Mouse (Mus musculus): ENCODE measurements around the gene Polr3b. TPM values are rescaled to one million over a fixed set of nuclear protein-coding genes. Genes with fewer than 3 reads are reported as not detected.
A peak's percentile ranks its signal among the peaks of the same experiment; 100 is the strongest.

Gene Polr3b
- total RNA-seq, 2 experiments from 2014 or later, result 34.2 to 63.5 TPM

DNA sequence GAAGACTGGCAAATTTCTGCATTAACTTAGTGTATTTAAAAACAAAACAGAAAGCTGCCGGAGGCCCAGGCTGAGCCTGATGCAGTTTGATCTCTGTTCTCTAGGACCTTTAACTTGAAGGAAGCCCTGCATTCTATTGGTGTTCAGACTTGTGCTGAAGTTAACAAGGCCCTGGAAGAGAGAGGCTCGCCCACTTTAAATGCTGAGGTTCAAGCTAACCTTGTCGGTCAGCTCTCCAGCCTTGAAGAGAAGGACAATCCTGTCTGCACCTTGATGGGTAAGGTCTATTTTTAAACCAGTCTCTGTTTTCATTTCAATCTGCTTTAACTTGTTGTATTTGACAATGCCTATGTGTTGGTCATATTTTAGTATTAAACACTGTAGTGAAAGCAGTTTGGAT, 13.7 kb upstream of the Polr3b start:
- no peak for ATAC-seq (replicated peaks; ENCODE audit: low FRiP score, low TSS enrichment, poor library complexity, severe bottlenecking)

DNA sequence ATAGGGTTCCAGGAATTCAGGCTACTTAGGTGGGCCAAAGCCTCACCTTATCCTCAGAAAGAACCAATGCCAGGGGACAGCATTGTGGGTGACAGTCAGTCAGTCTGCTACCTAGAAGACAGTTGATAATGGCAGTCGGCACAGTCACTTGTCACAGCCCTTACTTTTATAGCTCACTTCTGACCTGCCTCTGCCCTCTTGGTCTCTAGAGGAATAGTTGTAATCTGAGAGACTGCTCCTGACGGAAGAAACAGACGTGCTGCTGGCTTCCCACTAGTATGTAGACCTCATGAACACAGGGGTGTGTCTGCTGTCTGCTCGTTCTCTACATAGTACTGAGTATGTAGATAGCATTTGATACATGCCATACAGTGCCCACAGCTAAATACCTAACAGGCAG, 11.8 kb upstream of the Polr3b start:
- ATAC-seq (replicated peaks; ENCODE audit: low FRiP score, low TSS enrichment, poor library complexity, severe bottlenecking), result no peak

DNA sequence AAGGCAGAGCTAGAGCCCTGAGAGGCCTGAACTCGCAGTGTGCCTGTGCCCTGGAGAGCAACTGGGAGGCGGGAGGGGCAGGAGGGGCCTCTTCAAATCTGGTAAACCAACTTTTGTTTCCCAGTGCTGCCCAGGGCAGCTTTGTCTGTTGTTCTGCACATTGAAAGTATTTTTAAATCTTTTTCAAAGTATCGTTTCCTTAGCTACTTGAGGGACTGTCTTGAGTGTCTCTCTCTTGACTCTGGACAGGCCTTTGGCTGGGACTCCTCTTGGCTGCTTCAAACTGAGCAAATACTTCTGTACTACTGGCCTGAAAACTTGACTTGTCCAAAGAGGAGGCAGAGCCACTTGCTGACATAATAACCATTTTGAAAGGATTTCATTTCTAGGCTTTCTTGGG, 11.3 kb upstream of the Polr3b start:
- no peak for ATAC-seq (replicated peaks; ENCODE audit: low FRiP score, low TSS enrichment, poor library complexity, severe bottlenecking)

DNA sequence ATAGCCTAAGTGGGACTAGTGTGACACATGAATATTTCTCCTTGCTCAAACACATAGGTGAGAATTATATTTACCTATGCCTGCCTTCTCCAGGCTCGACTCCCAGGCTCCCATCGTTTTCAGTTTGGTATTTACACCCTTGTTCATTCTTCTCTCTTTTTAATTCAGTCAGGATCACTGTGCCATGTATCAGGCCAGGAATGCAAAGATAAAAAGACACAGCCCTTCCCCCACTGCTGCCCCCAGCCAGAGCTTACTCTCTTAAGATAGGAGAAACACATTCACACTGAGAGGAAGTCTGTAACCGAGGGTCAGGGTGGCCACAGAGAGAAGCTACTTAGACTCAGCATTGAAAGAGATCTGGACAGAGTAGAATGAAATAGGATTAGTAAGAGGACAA, 10.4 kb upstream of the Polr3b start:
- no peak; the same call in 1 of the 2 replicates for ATAC-seq (replicated peaks; ENCODE audit: low FRiP score, low TSS enrichment, poor library complexity, severe bottlenecking)

DNA sequence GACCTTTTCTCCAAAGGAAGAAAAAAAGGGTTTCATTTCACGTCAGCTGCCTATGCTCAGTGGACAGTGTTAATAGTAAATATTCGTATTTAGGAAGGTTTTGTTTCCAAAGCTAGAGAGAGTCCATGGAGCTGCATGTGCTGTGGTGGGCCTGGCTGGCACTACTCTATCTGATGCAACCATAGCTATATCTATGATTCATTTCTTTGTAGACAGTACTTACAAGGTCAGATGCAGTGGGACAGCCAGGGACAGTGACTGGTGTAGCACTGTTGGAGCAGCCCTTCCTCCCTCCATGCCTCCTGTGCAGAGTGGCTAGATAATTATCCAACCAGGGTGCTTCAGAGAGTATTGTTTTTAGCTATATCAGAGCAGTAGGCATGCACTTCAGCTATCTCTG, 9.8 kb upstream of the Polr3b start:
- ATAC-seq (replicated peaks; ENCODE audit: low FRiP score, low TSS enrichment, poor library complexity, severe bottlenecking), result peak; percentile 38; the same call in 1 of the 2 replicates

DNA sequence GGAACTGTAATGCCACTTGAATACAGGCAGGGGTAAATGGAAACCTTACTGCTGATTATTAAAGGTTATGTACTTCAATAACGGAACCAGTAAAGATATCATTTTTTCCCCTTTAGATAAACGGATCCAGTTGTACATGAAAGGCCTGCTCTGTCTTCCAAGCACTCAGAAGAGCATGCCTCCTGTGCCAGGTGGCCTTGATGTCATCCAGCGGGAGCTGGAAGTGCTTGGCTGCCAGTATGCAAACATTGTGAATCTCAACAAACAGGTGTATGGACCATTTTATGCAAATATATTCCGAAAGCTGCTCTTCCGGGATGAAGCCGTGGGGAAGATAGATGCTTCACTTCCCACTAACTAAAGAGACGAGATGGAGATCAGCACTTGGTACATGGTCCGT, 8.7 kb upstream of the Polr3b start:
- ATAC-seq (replicated peaks; ENCODE audit: low FRiP score, low TSS enrichment, poor library complexity, severe bottlenecking), result no peak

DNA sequence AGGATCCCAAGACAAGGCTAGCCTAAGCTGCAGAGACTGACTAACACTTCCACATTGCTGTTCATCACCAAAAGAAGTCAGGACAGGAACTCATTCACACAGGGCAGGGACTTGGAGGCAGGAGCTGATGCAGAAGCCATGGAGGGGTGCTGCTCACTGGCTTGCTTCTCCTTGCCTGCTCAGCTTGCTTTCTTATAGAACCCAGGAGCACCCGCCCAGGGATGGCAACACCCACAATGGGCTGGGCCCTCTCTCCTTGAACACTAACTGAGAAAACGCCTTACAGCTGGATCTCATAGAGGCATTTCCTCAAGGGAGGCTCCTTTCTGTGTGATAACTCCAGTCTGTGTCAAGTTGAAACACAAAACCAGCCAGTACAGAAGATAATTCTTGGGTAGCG, 7.0 kb upstream of the Polr3b start:
- no peak for ATAC-seq (replicated peaks; ENCODE audit: low FRiP score, low TSS enrichment, poor library complexity, severe bottlenecking)

DNA sequence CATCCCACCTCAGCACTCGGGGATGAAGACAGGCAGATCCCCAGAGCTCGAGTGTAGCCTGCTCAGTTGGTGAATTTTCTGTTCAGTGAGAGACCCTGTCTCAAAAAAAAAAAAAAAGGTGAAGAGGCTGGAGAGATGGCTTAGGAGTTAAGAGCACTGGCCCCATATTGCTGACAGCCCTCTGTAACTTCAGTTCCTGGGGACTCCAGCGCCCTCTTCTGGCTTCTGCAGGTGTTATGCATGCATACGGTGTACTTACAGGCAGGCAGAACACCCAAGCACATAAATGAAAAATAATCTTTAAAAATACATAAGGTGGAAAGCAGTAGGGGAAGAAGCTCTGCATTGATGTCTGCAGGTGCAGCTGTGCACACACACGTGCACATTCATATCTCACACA, 9.1 kb downstream of the Polr3b start:
- ATAC-seq (replicated peaks; ENCODE audit: low FRiP score, low TSS enrichment, poor library complexity, severe bottlenecking), result peak; percentile 90

DNA sequence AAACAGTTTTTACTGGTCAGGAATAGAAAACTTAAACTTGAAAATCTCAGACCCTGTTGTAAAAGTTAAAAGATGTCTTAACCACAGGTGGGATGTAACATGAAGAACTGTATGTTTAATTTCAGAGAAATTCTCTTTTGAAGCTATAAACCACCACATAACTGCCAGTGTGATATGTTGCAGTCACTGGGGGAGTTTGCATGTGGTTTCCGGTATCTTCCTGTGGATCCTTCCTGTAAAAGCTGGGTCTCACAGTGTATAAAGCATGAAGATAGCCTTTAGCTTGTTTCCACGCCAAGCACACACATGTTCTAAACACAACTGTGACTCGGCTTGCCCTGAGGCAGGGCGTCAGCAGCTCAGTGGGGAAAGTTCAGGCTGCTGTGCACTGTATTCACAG, 9.9 kb downstream of the Polr3b start:
- ATAC-seq (replicated peaks; ENCODE audit: low FRiP score, low TSS enrichment, poor library complexity, severe bottlenecking), result no peak

DNA sequence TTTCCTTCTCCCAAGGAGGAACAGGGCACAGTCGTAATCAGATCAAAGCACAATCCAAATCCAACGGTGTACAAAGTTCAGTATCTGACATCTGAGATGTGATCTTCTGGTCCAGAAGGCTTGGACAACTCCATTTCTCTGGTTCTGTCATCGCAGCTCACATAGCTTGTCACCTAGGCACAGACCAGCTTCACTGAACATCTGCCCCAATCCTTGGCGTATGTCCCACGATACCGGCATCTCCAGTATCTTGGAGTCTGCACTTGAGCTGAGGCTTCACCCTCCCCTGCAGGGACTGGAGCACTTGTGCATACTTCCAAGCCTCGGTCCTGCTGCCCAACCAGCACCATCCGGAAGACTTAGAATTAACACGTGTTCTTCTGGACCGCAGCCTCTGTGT, 14.6 kb downstream of the Polr3b start:
- ATAC-seq (replicated peaks; ENCODE audit: low FRiP score, low TSS enrichment, poor library complexity, severe bottlenecking), result no peak

DNA sequence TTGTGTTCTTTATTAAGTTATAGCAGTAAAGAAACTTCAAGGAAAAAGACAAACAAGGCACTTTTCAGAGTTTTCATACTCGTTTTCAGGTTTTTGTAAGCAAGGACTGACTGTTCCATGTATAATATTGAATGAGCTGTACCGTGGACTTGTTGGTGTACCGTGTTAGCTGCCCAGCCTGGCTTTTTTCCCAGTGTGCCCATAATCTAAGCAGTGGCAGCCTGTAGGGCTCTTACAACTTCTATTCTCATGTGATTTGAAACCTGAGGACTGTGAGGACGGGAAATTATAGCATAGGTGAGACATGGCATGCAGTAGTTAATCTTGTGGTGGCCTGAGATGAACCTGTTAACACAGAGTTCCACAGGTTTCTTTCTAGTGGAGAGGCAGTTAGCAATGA, 16.3 kb downstream of the Polr3b start:
- no peak for ATAC-seq (replicated peaks; ENCODE audit: low FRiP score, low TSS enrichment, poor library complexity, severe bottlenecking)

DNA sequence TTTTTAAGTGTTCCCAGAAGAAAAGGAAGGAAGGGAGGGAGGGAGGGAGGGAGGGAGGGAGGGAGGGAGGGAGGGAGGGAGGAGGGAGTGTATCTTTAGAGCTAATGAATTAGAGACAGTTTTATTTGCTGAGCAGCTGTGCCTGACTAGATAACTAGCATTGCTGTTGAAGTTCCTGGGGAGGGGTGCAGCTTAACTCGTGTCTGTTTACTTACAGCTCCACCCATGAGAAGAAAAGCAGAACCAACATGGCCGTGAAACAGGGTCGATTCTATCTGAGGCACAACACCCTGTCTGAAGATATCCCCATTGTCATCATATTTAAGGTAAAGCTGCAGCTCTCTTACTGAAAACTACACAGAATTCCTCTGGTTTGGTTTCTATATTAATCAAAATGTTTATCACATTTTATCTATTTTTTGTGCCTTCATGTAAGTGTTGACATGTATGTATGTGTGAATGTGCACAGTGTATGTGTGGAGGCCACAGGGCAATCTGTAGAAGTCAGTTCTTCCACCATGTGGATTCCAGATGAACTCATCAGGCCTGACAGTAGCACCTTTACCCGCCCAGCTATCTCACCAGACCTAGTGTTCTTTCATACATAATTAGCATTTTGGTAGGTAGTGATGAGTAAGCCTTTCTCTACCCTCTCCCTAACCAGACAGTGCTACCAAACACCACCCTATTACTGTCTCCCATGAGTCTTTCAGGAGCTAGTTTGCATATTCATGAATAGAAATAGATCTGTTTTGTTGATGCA, 17.6 kb downstream of the Polr3b start:
- ATAC-seq (replicated peaks; ENCODE audit: low FRiP score, low TSS enrichment, poor library complexity, severe bottlenecking), result peak; percentile 90

DNA sequence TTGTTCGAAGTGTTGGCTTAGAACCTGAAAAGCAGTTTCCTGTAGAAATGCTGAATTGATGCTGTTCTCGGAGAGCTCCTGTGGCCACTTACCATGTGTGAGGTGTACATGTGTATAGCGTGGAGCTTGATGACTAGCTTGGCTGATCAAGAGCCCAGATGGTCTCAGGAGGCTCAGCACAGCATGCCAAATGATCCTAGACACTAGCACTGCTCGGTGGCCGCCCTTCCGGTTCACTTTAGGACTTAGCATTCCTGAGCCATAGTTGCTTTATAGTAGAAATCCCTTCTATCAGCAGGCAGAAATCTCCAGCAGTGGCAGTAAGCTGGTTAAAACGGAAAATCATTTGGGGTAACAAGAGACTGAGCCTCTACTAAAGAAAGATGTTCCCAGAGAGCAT, 18.8 kb downstream of the Polr3b start:
- no peak for ATAC-seq (replicated peaks; ENCODE audit: low FRiP score, low TSS enrichment, poor library complexity, severe bottlenecking)

DNA sequence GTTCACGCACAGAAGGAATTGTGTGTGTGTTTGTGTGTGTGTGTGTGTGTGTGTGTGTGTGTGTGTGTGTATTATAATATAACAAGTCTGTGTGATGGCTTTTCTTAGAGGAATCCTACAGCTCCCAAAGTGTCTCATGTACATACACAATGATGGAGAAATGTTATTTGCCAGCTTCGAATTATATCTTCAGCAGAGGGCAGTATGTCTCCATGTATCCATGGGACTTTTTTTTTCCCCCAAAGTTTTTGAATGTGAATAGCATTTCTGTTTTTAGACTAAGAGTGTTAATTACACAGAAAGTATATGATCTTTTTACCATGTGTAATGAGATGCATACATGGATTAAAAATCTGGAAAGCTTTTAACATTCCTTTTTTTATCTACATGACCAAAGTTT, 19.5 kb downstream of the Polr3b start:
- no peak for ATAC-seq (replicated peaks; ENCODE audit: low FRiP score, low TSS enrichment, poor library complexity, severe bottlenecking)

DNA sequence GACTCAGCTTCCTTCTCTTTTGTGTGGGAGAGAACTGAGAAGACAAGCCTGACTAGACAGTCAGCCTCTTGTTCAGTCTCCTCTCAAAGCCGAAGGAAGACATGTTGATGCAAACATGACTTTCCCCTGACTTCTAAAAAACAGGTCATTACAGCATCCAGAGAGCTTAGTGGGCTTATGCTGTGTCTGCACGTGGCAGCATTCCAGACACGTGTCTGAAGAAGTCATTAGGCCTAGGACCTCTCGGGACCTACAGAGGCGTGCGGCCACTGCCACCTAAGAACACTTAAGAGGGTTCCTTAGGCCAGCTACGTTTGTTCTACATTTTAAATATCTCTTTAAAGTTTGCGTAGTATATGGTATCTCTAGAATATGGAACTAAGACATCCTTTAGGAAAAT, 23.8 kb downstream of the Polr3b start:
- no peak for ATAC-seq (replicated peaks; ENCODE audit: low FRiP score, low TSS enrichment, poor library complexity, severe bottlenecking)

DNA sequence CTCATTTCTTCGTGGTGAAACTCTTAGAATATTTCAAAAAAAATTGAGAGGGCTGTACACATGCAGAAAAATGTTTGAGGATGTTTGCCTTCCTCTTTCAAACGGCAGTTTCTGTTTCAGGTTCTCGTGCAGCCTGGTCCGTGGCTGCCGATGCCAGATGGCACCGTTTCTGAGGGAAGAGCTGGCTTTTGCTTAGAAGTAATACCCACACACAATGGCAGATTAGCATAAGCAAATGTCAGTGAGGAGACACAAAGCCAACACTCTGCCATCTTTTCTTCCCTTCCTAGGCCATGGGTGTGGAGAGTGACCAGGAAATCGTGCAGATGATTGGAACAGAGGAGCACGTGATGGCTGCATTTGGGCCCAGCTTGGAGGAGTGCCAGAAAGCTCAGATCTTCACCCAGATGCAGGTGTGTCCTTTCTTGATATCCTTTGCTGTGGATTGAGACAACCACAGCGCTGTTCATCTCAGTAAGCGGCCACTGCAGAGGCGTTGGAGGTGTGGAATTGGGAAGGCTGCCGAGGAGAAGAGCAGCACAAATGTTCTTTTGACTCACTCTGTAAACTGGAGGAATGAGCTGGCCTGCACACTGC, 24.5 kb downstream of the Polr3b start:
- peak; percentile 78 for ATAC-seq (replicated peaks; ENCODE audit: low FRiP score, low TSS enrichment, poor library complexity, severe bottlenecking)

DNA sequence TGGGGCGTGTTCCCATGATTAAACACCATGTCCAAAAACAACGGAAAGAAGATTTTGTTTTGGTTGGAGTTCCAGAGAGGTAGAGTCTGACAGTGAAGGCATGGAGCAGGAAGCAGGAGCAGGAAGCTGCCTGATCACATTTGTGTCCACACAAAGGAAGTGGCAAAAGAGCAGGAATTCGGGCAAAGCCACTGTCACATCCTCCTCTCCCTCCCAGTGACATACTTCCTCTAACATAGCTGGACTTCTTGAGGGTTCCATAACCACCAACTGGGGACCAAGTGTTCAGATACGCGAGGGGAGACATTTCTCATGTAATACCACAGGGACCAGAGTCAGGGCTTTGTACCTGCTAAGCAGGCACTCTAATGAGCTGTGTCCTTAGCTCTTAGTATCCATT, 25.2 kb downstream of the Polr3b start:
- ATAC-seq (replicated peaks; ENCODE audit: low FRiP score, low TSS enrichment, poor library complexity, severe bottlenecking), result 0 out of 2 replicates have a peak, but pooled peaks have one; percentile 3

DNA sequence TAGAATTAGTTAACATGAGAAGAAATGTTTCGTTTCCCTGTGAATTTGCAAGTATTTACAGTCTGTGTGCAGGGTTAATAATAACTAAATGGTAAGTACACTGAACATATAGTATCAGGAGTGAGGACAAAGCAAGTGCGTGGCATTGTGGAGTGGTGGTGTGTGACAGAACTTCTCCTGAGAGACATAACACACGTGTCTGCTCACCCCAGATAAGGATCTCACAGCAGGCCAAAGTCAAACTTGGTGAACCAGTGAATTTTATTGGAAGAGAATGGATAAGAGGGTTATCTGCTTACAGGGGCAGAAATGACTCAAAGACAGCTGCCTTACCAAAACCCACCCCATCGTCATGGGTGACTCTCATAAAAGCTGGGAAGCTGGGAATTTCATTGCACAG, 26.8 kb downstream of the Polr3b start:
- ATAC-seq (replicated peaks; ENCODE audit: low FRiP score, low TSS enrichment, poor library complexity, severe bottlenecking), result no peak

DNA sequence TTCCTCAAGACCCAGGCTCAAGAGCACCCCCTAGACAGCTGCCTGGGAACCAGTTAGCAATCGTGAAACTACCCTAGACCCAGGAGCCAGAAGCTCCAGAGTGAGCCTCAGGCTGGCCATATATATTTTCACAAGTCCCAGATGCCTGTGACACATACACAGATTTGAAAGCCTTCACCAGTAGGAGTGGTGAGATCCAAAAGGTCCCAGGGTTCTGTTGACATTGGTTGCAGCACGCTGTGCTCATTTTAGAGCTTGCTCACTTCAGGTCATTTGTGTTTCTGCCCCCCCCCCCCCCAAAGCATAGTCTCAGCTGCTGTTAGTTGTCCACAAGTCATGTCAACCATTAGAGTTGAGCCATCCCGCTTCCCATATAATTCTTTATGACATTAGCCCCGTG, 31.9 kb downstream of the Polr3b start:
- ATAC-seq (replicated peaks; ENCODE audit: low FRiP score, low TSS enrichment, poor library complexity, severe bottlenecking), result no peak

DNA sequence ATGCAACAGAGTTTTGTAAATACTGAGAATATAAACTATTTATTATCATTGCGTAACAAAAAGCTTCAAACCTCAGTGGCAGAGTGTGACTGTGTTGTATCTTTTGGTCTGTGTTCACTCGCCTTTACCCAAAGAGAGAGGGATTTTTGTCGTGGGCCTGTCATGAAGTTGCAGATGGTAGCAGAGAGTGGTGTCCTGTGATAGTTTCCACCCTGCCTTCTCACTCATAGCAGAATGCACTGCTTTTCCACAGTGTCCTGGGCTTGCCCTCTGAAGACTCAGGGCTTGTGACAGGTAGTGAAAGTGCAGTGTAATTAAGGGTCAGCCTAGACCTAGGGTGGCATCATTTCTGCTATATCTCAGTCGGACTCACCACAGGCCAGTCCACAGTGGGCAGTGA, 32.6 kb downstream of the Polr3b start:
- no peak for ATAC-seq (replicated peaks; ENCODE audit: low FRiP score, low TSS enrichment, poor library complexity, severe bottlenecking)

DNA sequence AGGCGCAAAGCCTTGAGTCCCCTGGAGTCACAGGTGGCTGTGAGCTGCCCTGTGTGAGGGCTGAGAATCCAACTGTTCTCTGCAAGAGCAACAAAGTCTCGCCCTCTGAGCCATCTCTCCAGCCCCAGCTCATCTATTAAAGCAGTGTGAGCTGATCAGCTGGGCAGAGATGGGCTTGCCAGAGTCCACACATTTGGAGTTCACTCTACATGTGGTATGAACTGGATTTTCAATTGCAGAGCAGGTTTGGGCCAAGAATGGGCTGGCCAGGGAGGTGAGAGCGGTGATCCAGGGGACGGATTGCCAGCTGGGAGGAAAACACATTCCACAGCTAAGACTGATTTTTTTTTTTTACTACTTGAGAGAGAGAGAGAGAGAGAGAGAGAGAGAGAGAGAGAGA, 34.5 kb downstream of the Polr3b start:
- ATAC-seq (replicated peaks; ENCODE audit: low FRiP score, low TSS enrichment, poor library complexity, severe bottlenecking), result no peak

Measured in megakaryocyte-erythroid progenitor cell, adult 5-6 weeks (primary cell).